ENCODE assay signal across 8 mouse cellular contexts in the genomic region with DNA sequence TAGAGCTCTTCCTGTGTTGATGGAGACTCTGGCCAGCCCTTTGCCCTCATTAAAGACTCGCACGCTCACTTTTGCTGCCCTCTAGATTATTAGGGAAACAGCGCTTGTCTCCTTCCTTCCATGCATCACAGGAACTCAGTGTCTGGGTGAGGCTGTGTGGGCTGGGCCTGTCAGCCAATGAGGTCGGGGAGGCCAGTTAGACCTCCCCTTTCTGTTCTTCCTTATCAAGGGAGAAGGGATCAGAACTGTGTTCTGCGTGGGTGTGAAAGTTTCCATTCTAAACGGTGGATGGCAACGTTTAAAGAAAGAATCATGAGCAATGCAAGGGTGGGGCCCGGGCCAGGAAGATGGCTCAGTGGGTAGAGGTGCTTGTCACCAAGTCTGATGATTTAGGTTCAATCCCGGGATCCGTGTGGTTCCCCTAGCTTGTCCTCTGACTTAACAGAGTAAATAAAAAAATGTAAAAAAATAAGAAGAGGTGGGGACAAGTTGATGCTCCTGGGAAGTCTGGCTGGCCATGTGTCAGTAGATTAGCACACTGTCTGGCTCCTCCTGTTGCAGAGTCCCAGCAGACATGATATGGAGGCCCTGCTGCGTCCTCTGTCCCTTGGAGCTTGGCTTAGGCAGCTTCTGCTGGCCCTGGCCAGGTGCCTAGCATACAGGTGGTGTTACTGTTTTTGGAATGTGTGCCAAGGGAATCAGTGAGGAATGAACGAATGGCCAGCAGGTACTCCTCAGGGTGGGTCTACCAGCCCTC. TPM values are rescaled to one million over a fixed set of nuclear protein-coding genes. Genes with fewer than 3 reads are reported as not detected.
DNase-seq lines count a peak whose midpoint lies in the region; ATAC-seq and TF ChIP-seq lines count a peak whose summit lies in the region.

No protein-coding gene starts in this region.

- ATAC-seq in heart, embryonic 15.5 days (replicated peaks; ENCODE audit: insufficient number of reproducible peaks, insufficient read depth, low FRiP score, low read depth) = 0 out of 2 replicates have a peak, but pooled peaks have one; percentile 21
- peak; percentile 68 for ATAC-seq in liver, postnatal 0 days

- intact Hi-C loops in left cerebral cortex, adult 2 months (cut with DNase I) = no loop called here

- peak; percentile 62 to 69 for DNase-seq in lung, adult 18-20 months
- DNase-seq in lung, adult 2 months = no peak
- DNase-seq in c-Kit-positive CD71-positive TER-119-positive erythroid progenitor cells, embryonic 14.5 days (ENCODE audit: low spot score) = peak; percentile 80
- peak; percentile 56 for DNase-seq in liver, postnatal 0 days
- DNase-seq in left cerebral cortex, adult 2 months (ENCODE audit: extremely low spot score in 1 of 2, low spot score in 2 of 2) = no peak
- DNase-seq in layer of hippocampus, adult 11-12 months (ENCODE audit: low spot score) = no peak
- DNase-seq in adrenal gland, adult 2 months = no peak

- no peak overlapping the region for H3K4me3 ChIP-seq in lung, adult 2 months (replicated peaks; ENCODE audit: extremely low read depth, low read depth, low read length)
- no peak overlapping the region for H3K4me3 ChIP-seq in heart, embryonic 15.5 days
- H3K4me3 ChIP-seq in liver, postnatal 0 days (ENCODE audit: low read depth, low read length) = no peak overlapping the region
- H3K4me3 ChIP-seq in left cerebral cortex, adult 2 months = no peak overlapping the region

- H3K4me1 ChIP-seq in lung, adult 2 months (ENCODE audit: control insufficient read depth, insufficient read depth, low read length) = peaks cover 3% of the 10 kb centered on the region
- H3K4me1 ChIP-seq in heart, embryonic 15.5 days (replicated peaks) = peaks cover 24% of the 10 kb centered on the region
- H3K4me1 ChIP-seq in liver, postnatal 0 days (ENCODE audit: insufficient read depth) = peaks cover 61% of the 10 kb centered on the region

- no peak overlapping the region for H3K9ac ChIP-seq in heart, embryonic 15.5 days
- H3K9ac ChIP-seq in liver, postnatal 0 days (replicated peaks) = no peak overlapping the region; the same call in 1 of the 2 replicates

- H3K4me2 ChIP-seq in heart, embryonic 15.5 days = no peak overlapping the region
- peak overlapping the region; percentile 54 for H3K4me2 ChIP-seq in liver, postnatal 0 days (ENCODE audit: low read depth, low read length)

- no peak for TF ChIP-seq CTCF in lung, adult 2 months (IDR thresholded peaks at IDR 0.05; ENCODE audit: insufficient read depth, low read length)
- TF ChIP-seq CTCF in liver, postnatal 0 days (IDR thresholded peaks at IDR 0.05; ENCODE audit: low read depth) = peak; percentile 25; the same call in 1 of the 2 replicates
- TF ChIP-seq CTCF in left cerebral cortex, adult 2 months (IDR thresholded peaks at IDR 0.05) = no peak

- no peaks in the 10 kb centered on the region for H3K36me3 ChIP-seq in heart, embryonic 15.5 days
- peaks cover 7% of the 10 kb centered on the region; the same call in 1 of the 2 replicates for H3K36me3 ChIP-seq in liver, postnatal 0 days (replicated peaks; ENCODE audit: insufficient read depth, low read length)

- H3K27me3 ChIP-seq in heart, embryonic 15.5 days = no peaks in the 10 kb centered on the region
- no peaks in the 10 kb centered on the region for H3K27me3 ChIP-seq in liver, postnatal 0 days (ENCODE audit: insufficient read depth, low read length)

- no peak for TF ChIP-seq POLR2A in lung, adult 2 months (IDR thresholded peaks at IDR 0.05; ENCODE audit: borderline replicate concordance, extremely low read depth, low read depth, low read length)

- WGBS in lung, adult 2 months = 43% methylated on average over 12 of the region's 12 CpGs
- WGBS in heart, embryonic 15.5 days = 31% methylated on average over 12 of the region's 12 CpGs
- 22% methylated on average over 12 of the region's 12 CpGs for WGBS in liver, postnatal 0 days (ENCODE audit: insufficient replicate concordance)

- H3K27ac ChIP-seq in heart, embryonic 15.5 days = no peak overlapping the region; the same call in 1 of the 2 replicates
- H3K27ac ChIP-seq in liver, postnatal 0 days (ENCODE audit: low read depth) = peak overlapping the region; percentile 90
- H3K27ac ChIP-seq in left cerebral cortex, adult 2 months = no peak overlapping the region

- TF ChIP-seq EP300 in liver, postnatal 0 days (IDR thresholded peaks at IDR 0.05; ENCODE audit: low read depth) = no peak; the same call in 1 of the 2 replicates

- no peaks in the 10 kb centered on the region for H3K9me3 ChIP-seq in heart, embryonic 15.5 days (replicated peaks)
- no peaks in the 10 kb centered on the region for H3K9me3 ChIP-seq in liver, postnatal 0 days (ENCODE audit: low read length)

RNA-seq across cellular contexts. Expression of a gene that starts 26.0 kb away (rescaled TPM):
- polyA plus RNA-seq in lung, adult 2 months (2012; rRNA removed) = 57.0 and 60.0 TPM in 2 replicates
- 2.7 and 5.9 TPM in 2 replicates for polyA plus RNA-seq in heart, embryonic 15.5 days (2015; fragmentation: Nextera tagmentation; extraction: Ambion mirVana)
- 8.1 and 8.4 TPM in 2 replicates for polyA plus RNA-seq in liver, postnatal 0 days (2015; fragmentation: Nextera tagmentation; extraction: Ambion mirVana)
- 1 to 10 TPM; 4.1 to 4.8 TPM for total RNA-seq in left cerebral cortex, adult 2 months (2021)
- 10 to 100 TPM in 1 of 2 experiments, 1 to 10 TPM in 1; 4.8 to 18.6 TPM for total RNA-seq in adrenal gland, adult 2 months (2021)
- polyA plus RNA-seq in adrenal gland, adult 2 months (2012; rRNA removed) = 8.7 and 11.3 TPM in 2 replicates

Comparison
In these comparisons a context has a peak if more than half of its experiments do, and no peak if none do; other contexts are left out.
1. DNase-seq: peak in lung, adult 18-20 months (2 of 2), c-Kit-positive CD71-positive TER-119-positive erythroid progenitor cells, embryonic 14.5 days (single experiment) and liver, postnatal 0 days (single experiment); none in lung, adult 2 months (single experiment), left cerebral cortex, adult 2 months (0 of 2), layer of hippocampus, adult 11-12 months (single experiment) and adrenal gland, adult 2 months (single experiment).